Mouse (Mus musculus): ENCODE data around the gene Glp2r. TPM values are rescaled to one million over a fixed set of nuclear protein-coding genes. Genes with fewer than 3 reads are reported as not detected.

The Glp2r gene
- polyA plus RNA-seq (2012; rRNA removed), result 0.01 TPM in 1 of 2 replicates, not detected in the other

- no peaks in the 10 kb centered on the region for H3K36me3 ChIP-seq (ENCODE audit: control insufficient read depth, insufficient read depth, low read length)
- TF ChIP-seq POLR2A (IDR thresholded peaks at IDR 0.05; ENCODE audit: low read depth, low read length) (no peak), CTCF (conservative IDR thresholded peaks at IDR 0.05; ENCODE audit: insufficient read depth, insufficient read length, low read depth, low read length) (no peak)
- no peak for DNase-seq
- H3K27ac ChIP-seq (ENCODE audit: insufficient read depth, low read depth, low read length), result no peak within 1 kb of the TSS
- 79% methylated on average over 14 of the region's 14 CpGs for WGBS
- no peaks in the 10 kb centered on the region for H3K27me3 ChIP-seq (replicated peaks; ENCODE audit: control insufficient read depth, insufficient read depth, low read length)
- H3K4me1 ChIP-seq (ENCODE audit: control insufficient read depth, insufficient read depth, low read length), result no peaks in the 10 kb centered on the region
- no peak within 1 kb of the TSS for H3K4me3 ChIP-seq (ENCODE audit: insufficient read depth, low read depth, low read length)
Measured at GRCm38 (mm10) chr11:67771053-67771452, at the start of gene Glp2r. Gene Glp2r, minus strand, starts transcription at chr11:67771153.

GRCm38 (mm10) chr11:67820221-67820620, 49.3 kb upstream of the Glp2r start:
- Histone ChIP-seq H3K36me3 (ENCODE audit: control insufficient read depth, insufficient read depth, low read length) (no peaks in the 10 kb centered on the region), H3K27ac (ENCODE audit: insufficient read depth, low read depth, low read length) (no peak overlapping the region), H3K4me3 (ENCODE audit: insufficient read depth, low read depth, low read length) (no peak overlapping the region), H3K4me1 (ENCODE audit: control insufficient read depth, insufficient read depth, low read length) (no peaks in the 10 kb centered on the region; the same call in 1 of the 2 replicates), H3K27me3 (replicated peaks; ENCODE audit: control insufficient read depth, insufficient read depth, low read length) (no peaks in the 10 kb centered on the region)
- peak; percentile 19 for DNase-seq
- peak; percentile 51 for TF ChIP-seq CTCF (conservative IDR thresholded peaks at IDR 0.05; ENCODE audit: insufficient read depth, insufficient read length, low read depth, low read length)
- no peak for TF ChIP-seq POLR2A (IDR thresholded peaks at IDR 0.05; ENCODE audit: low read depth, low read length)
- WGBS, result 24% methylated on average over 4 of the region's 4 CpGs

- no peak overlapping the region for H3K27ac ChIP-seq (ENCODE audit: insufficient read depth, low read depth, low read length)
- DNase-seq, result peak; percentile 33
- TF ChIP-seq CTCF (conservative IDR thresholded peaks at IDR 0.05; ENCODE audit: insufficient read depth, insufficient read length, low read depth, low read length) (peak; percentile 36), POLR2A (IDR thresholded peaks at IDR 0.05; ENCODE audit: low read depth, low read length) (no peak)
- no peak overlapping the region for H3K4me3 ChIP-seq (ENCODE audit: insufficient read depth, low read depth, low read length)
- no peaks in the 10 kb centered on the region; the same call in 1 of the 2 replicates for H3K4me1 ChIP-seq (ENCODE audit: control insufficient read depth, insufficient read depth, low read length)
- WGBS, result 8% methylated on average over 5 of the region's 5 CpGs
- H3K36me3 ChIP-seq (ENCODE audit: control insufficient read depth, insufficient read depth, low read length), result no peaks in the 10 kb centered on the region
- no peaks in the 10 kb centered on the region for H3K27me3 ChIP-seq (replicated peaks; ENCODE audit: control insufficient read depth, insufficient read depth, low read length)
Measured at GRCm38 (mm10) chr11:67819604-67820003, 48.7 kb upstream of the Glp2r start.

GRCm38 (mm10) chr11:67811535-67811934, 40.6 kb upstream of the Glp2r start:
- H3K27ac ChIP-seq (ENCODE audit: insufficient read depth, low read depth, low read length), result no peak overlapping the region
- DNase-seq, result peak; percentile 4

GRCm38 (mm10) chr11:67808051-67808450, 37.1 kb upstream of the Glp2r start:
- no peak overlapping the region for H3K4me3 ChIP-seq (ENCODE audit: insufficient read depth, low read depth, low read length)
- no peaks in the 10 kb centered on the region for H3K36me3 ChIP-seq (ENCODE audit: control insufficient read depth, insufficient read depth, low read length)
- TF ChIP-seq POLR2A (IDR thresholded peaks at IDR 0.05; ENCODE audit: low read depth, low read length) (no peak), CTCF (conservative IDR thresholded peaks at IDR 0.05; ENCODE audit: insufficient read depth, insufficient read length, low read depth, low read length) (no peak)
- 80% methylated on average over 5 of the region's 5 CpGs for WGBS
- DNase-seq, result no peak
- no peaks in the 10 kb centered on the region; the same call in 1 of the 2 replicates for H3K27me3 ChIP-seq (replicated peaks; ENCODE audit: control insufficient read depth, insufficient read depth, low read length)
- no peak overlapping the region for H3K27ac ChIP-seq (ENCODE audit: insufficient read depth, low read depth, low read length)
- H3K4me1 ChIP-seq (ENCODE audit: control insufficient read depth, insufficient read depth, low read length), result no peaks in the 10 kb centered on the region

More at GRCm38 (mm10) chr11:67811535-67811934, 40.6 kb upstream of the Glp2r start:
- Histone ChIP-seq H3K27me3 (replicated peaks; ENCODE audit: control insufficient read depth, insufficient read depth, low read length) (no peaks in the 10 kb centered on the region; the same call in 1 of the 2 replicates), H3K4me3 (ENCODE audit: insufficient read depth, low read depth, low read length) (no peak overlapping the region), H3K36me3 (ENCODE audit: control insufficient read depth, insufficient read depth, low read length) (no peaks in the 10 kb centered on the region), H3K4me1 (ENCODE audit: control insufficient read depth, insufficient read depth, low read length) (no peaks in the 10 kb centered on the region)
- WGBS, result 80% methylated on average over 6 of the region's 6 CpGs
- TF ChIP-seq CTCF (conservative IDR thresholded peaks at IDR 0.05; ENCODE audit: insufficient read depth, insufficient read length, low read depth, low read length) (no peak), POLR2A (IDR thresholded peaks at IDR 0.05; ENCODE audit: low read depth, low read length) (no peak)

- WGBS, result 80% methylated on average over 11 of the region's 11 CpGs
Measured at GRCm38 (mm10) chr11:67806832-67807597, 36.1 kb upstream of the Glp2r start.

GRCm38 (mm10) chr11:67805538-67805937, 34.6 kb upstream of the Glp2r start:
- DNase-seq, result no peak
- H3K27me3 ChIP-seq (replicated peaks; ENCODE audit: control insufficient read depth, insufficient read depth, low read length), result no peaks in the 10 kb centered on the region; the same call in 1 of the 2 replicates
- H3K4me3 ChIP-seq (ENCODE audit: insufficient read depth, low read depth, low read length), result no peak overlapping the region
- no peak overlapping the region for H3K27ac ChIP-seq (ENCODE audit: insufficient read depth, low read depth, low read length)
- whole genome bisulfite sequencing, result 100% methylated on average over 1 of the region's 1 CpGs
- H3K4me1 ChIP-seq (ENCODE audit: control insufficient read depth, insufficient read depth, low read length), result no peaks in the 10 kb centered on the region
- no peaks in the 10 kb centered on the region for H3K36me3 ChIP-seq (ENCODE audit: control insufficient read depth, insufficient read depth, low read length)
- TF ChIP-seq CTCF (conservative IDR thresholded peaks at IDR 0.05; ENCODE audit: insufficient read depth, insufficient read length, low read depth, low read length) (0 out of 2 replicates have a peak, but pooled peaks have one; percentile 13), POLR2A (IDR thresholded peaks at IDR 0.05; ENCODE audit: low read depth, low read length) (no peak)

More at GRCm38 (mm10) chr11:67806832-67807597, 36.1 kb upstream of the Glp2r start:
- H3K36me3 ChIP-seq (ENCODE audit: control insufficient read depth, insufficient read depth, low read length), result no peaks in the 10 kb centered on the region
- DNase-seq, result no peak
- H3K27ac ChIP-seq (ENCODE audit: insufficient read depth, low read depth, low read length), result no peak overlapping the region
- TF ChIP-seq CTCF (conservative IDR thresholded peaks at IDR 0.05; ENCODE audit: insufficient read depth, insufficient read length, low read depth, low read length) (no peak), POLR2A (IDR thresholded peaks at IDR 0.05; ENCODE audit: low read depth, low read length) (no peak)
- H3K4me3 ChIP-seq (ENCODE audit: insufficient read depth, low read depth, low read length), result no peak overlapping the region
- H3K27me3 ChIP-seq (replicated peaks; ENCODE audit: control insufficient read depth, insufficient read depth, low read length), result no peaks in the 10 kb centered on the region; the same call in 1 of the 2 replicates
- no peaks in the 10 kb centered on the region for H3K4me1 ChIP-seq (ENCODE audit: control insufficient read depth, insufficient read depth, low read length)
